Mouse (Mus musculus) adrenal gland, adult 18-20 months (tissue): ENCODE data around the gene Stradb. TPM values are rescaled to one million over a fixed set of nuclear protein-coding genes. Genes with fewer than 3 reads are reported as not detected.
"Not testable (repeated sequence)": the region's sequence is repeated elsewhere in the genome, so short reads cannot be mapped to it uniquely, and the experiment has no call there.

ENCODE experiments used
- DNase-seq, 2 experiments: peaks; one replicate each; pipeline ENCODE4 v3.0.0; 2021 to 2022; ENCODE audit warnings: low spot score in 2 of 2
- total RNA-seq, 2 experiments: library from RNA; stranded (reverse); gene quantifications; 1 replicate in 1 of 2; 2 replicates in 1 of 2; pipeline ENCODE4 v1.2.3; 2021

Stradb gene
- total RNA-seq, 2 experiments from 2014 or later = 32.7 to 47.4 TPM

DNA sequence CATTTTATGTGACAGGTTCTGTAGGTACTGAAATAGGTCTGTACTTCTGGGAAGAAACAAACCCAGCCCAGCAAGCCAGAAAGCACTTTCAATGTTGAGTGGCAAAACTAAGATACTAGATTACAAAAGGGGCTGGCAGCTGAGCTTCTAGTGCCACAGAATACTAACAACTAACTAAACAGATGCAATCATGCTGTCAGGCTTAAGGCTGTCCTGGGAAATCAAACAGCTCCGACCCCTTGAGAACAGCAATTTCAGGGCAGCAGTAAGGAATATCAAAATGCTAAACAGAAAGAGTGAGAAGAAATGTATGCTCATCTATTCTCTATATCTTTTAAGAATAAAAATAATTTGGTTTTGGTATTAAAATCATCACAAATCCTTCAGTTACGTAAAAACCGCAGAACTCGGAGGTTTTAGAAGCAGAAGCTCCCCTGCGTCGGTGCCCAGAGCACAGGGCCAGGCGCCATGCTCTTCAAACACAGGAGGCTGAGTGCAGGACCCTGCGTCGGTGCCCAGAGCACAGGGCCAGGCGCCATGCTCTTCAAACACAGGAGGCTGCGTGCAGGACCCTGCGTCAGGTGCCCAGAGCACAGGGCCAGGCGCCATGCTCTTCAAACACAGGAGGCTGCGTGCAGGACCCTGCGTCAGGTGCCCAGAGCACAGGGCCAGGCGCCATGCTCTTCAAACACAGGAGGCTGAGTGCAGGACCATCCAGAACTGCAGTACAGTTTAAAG is 14.4 kb upstream of the Stradb start:
- DNase-seq = not testable (repeated sequence)

DNA sequence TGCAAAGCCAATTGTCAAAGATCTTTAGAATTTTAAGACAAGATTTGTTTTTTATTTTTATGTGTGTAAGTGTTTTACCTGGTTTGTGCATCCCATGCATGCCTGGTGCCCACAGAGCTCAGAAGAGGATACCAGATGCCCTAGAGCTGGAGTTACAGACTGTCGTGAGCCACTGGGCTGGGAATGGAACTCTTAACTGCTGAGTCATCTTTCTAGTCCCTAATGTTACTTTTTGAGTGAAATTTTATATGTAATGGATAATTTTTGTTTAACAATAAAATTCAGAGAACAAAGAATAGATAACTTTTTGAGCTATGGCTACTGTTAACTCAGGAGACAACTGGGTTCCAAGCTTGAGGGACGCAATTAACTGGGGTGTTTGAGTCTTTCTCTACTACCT is 13.6 kb upstream of the Stradb start:
- DNase-seq = no peak

DNA sequence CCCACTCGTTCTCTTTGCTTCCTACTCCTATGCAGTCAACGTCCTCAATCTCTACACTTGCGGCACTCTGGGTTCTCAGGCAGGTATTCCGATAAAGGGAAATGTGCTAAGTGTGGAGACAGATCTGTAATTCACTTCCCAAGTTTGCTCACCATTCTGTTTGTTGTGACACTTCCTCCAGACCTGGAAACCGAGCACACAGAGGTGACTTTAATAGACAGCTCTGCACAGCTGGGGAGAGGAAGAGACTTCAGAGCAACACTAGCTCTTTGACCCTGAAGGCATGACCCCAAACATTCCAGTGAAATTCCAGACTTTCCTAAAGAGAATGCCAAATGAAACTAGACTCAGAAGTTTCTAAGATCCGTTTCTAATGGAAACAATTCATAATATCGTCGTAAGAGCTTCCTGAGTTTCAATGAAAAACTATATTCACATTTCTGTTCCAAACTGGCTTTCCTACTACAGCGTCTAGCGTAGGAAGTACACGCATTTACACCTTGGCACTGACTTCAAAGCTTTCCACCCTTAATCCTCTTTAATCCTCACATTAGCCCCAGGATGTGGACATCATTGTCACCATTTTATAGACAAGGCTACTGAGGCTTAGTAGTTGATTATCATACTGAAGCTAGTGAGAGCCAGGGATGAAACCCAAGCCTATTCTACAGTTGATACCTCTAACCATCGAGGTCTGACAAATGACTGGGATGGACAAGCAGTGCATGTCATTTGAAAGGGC is 12.0 kb upstream of the Stradb start:
- no peak for DNase-seq

DNA sequence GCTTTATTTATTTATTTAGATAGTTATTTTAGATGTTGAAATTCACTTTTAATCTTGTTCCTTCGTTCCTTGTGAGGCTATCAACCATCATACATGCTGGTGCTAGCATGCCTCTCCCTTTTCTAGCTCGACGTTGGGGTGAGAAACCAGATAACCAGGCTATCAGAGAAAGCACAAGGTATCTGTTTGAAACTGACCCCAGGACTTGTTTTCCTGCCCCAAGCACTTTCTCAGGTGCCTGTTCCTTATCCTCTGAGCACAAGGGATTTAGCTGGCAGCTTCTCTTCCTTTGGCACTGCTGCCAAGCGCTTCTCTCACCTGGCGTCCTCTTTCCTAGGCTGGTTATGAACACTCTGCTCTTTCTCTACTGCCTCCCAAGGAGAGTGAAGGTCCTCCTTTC is 10.9 kb upstream of the Stradb start:
- DNase-seq = no peak

DNA sequence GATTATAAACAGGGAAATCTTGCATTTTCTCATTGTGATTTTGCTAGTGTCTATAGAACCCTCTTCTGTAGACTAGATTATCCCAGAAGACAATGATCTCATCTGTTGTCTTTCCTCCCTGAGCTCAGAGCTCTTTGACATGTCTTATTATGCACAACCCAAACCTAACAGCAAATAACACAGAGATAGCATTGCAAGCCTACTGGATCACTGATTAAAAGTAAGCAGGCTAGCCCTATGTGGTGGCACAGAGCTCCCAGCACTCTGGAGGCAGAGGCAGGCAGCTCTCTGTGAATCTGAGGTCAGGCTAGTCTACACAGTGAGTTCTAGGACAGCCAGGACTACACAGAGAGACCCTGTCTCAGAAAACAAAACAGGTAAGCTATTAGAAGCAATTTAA is 10.5 kb upstream of the Stradb start:
- no peak for DNase-seq

DNA sequence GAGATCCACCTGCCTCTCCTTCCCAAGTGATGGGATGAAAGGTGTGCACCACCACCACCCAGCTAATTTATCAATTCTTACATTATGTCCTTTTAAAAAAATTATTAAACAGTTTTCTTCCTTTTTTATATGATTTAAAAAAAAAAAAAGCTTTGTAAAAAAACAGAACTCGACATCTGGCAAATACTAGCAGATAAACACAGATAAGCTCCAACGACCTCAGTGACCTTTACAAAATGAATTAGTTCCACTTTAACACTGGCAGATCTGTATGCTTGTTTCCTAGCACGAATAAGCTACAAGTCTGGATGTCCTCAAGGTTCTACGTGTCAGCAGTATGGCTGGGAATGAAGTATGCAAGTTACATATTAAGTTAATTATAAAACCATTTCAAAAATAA is 5.8 kb upstream of the Stradb start:
- DNase-seq = no peak

DNA sequence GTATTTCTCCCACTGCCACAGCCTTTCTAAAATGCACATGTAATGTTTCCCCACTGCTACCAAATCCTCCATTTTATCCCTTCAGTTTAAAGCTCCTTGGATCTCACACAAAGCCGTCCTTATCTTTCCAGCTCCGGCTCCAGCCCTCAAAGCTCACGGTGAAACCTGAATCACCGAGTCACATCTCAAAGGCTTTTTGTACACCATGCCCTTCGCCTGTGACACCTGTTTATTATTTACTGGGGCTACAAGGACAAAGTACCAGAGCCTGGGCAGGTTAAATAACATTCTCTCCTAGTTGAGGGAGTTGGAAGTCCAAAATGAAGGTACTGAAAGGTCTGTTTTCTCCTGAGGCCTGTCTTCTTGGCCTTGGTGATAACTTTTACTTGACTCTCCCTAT is 3.3 kb upstream of the Stradb start:
- DNase-seq = no peak

DNA sequence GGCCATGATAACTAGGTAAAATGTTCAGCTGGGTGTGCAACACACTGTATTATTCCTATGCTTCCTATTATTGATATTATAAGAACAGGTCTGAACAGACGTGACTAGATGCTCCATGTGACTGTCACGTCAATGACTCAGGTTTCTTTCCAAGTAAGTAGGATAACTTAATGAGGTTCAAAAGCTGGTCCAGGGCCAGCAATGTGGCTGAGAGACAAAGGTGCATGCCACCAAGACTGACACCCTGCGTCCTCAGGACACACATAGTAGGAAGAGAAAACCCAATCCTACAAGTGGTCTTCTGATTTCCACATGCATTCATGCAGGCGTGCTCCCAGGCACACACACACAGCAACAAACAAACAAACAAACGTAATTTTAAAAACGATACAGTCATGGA is 2.2 kb upstream of the Stradb start:
- DNase-seq = no peak

DNA sequence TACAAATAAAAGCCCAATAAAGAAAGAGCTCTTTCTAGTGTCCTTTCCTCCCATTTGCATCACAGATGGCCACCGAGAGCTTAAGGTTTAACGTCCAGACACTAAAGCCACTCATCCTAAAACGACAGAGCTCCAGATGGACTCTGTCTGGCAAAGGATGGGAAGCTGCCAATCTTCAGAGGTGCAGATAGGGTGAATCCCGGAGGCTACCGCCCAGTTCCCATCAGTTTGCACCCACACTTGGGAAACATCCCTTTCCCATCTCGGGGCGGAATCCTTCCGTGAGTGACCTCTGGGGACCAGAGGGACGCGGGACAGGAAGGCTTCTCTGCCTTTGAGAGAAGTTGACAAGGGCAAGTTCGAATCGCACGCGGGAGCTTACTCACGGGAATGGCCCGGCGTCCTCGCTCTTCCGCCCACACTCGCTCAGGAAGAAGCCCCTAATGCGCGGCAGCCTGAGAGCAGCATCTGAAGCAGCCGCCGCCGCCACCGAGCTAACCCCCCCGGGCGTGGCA is 414 bp upstream of the Stradb start:
- no peak for DNase-seq

DNA sequence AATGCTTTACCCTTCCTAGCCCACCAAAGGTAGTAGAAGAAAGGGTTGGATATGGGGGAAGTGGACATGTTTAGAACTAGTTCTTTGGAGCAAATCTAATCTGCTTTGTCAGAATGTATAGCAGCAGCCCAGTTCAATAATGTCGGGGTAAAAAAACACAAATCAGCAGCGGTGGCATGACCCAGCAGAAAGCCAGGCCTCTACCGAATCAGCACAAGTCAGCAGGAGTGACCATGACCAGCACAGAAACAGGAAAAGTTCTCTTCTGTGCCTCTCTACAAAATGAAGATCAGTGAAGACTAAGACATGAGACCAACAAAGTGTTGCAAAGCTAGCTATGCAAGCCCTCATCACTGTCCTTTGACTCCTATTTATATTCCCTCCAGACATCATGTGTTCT is 9.0 kb downstream of the Stradb start:
- no peak for DNase-seq

DNA sequence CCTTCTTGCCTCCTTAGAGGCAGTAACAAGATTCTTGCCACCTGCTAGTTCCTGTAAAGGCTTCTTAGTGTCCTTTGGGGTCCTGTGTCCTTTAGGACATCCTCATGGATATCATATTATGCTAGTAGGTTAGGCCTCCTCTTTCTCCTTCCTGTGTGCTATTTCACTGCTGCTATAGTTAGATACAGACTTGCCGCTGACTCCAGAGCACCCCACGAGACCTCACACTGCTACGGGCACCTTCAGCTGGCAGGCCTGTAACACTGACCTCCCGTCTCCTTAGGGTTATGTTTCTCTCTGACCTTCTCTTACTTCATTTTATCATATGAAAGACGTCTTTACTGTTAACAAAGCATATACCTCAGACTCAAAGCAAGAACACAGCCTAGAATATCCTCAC is 11.3 kb downstream of the Stradb start:
- no peak for DNase-seq

DNA sequence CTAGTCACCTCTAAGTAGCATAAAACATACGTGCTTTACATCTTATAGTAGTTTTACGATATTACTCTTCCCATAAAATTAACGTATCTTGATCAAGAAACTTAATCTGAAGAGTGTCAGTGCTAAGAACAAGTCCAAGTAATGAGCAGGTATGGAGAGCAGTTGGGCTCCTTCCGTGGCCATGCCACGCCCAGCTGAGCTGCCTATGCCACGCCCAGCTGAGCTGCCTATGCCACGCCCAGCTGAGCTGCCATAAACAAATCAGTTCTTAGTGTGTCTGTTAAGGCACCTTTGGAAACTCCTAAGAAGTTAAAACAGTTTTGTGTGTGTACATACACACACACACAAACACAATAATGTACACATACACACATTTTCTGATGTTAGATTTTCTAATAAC is 19.8 kb downstream of the Stradb start:
- no peak for DNase-seq

DNA sequence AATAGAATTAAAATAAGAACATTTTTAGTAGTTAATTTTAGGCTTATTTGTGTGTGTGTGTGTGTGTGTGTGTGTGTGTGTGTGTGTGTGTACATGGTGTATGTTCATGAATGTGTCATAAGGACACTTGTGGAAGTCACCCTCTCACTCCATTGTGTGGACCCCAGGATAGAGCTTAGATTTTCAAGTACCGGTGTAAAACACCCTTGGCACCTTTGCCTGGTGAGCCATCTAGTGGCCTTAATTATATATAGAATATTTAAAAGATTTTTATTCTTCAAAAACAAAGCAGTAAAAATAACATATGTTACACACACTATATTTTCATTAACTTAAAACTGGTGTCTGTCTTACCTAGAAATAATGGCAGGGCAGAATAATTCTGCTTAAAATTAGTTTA is 20.4 kb downstream of the Stradb start:
- no peak for DNase-seq

DNA sequence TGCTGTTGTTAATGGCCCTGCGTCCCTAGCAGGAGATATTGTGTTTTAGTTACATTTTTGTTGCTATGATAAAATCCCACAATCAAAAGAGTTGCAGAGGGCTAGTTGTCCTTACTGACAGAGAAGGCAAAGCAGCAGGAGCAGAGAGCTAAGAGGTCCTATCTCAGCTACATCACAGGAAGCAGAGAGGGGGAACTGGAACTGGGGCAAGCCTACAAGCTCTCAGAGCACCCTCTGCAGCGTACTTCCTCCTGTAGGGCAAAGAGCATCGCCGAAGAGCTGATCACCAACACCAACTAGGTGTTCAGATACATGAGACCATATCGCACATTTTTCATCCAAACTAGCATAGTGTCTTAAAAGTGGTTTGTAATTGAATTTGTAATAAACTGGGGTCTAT is 22.0 kb downstream of the Stradb start:
- DNase-seq = no peak

DNA sequence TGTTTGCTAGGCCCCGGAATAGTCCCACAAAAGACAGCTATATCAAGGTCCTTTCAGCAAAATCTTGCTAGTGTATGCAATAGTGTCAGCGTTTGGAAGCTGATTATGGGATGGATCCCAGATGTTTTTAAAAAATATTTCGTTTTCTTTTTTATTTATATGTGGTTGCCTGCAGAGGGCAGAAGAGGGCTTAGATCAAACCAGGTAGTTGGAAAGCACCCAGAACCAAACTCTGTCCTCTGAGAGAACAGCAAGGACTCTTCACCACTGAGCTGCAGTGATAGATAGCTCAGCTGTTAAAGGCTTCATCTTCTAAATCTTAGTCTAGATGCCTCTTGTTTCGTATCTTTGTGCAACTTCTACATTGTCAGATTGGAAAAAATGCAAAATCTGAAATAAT is 35.9 kb downstream of the Stradb start:
- no peak for DNase-seq

DNA sequence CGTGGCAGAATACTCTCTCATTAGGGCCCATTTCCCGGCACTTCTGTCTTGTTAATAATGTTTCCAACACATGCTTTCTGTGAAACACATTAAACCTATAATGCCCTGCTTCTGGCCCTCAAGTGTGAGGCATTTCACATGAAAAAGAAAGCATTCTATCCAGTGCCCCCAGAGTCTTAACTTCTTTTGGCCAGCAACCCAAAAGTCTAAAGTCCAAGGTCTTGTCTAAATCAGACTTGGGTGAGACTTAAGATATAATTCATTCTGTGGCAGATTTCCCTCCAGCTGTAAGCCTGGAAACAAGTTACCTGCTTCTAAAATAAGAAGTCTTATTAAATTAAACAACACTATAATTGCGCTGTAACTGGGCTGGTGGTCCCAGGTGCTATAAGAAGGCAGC is 48.2 kb downstream of the Stradb start:
- no peak for DNase-seq

DNA sequence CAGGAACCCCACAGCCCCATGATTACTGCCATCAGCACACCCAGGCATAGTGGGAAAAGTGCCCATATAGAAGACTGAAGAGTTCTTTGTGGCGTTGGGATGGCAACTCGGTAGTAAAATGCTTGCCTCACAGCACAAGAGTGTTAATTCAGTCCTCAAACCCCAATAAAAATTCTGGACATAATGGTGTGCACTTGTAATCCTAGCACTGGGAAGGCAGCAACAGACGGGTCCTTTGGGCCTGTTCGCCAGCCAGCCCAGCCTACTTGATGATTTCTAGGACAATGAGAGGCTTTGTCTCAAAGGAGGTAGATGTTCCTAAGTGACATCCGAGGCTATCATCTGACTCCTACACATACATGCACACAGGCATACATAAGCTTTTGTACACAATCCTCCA is 64.4 kb downstream of the Stradb start:
- no peak for DNase-seq

Other genes starting within 250 kb of the Stradb start
- 10 to 100 TPM; 15.4 to 20.7 TPM for gene Casp8, start 178.1 kb upstream of the Stradb start, total RNA-seq
- 10 to 100 TPM; 46.3 to 70.8 TPM for gene Trak2, start 92 bp upstream of the Stradb start, total RNA-seq
- not detected for gene C2cd6, start 121.4 kb downstream of the Stradb start, total RNA-seq
- 10 to 100 TPM; 15.9 to 16.2 TPM for gene Tmem237, start 146.9 kb downstream of the Stradb start, total RNA-seq
- under 1 TPM; 0.17 to 0.38 TPM for gene Mpp4, start 189.9 kb downstream of the Stradb start, total RNA-seq